Mouse (Mus musculus) kidney, adult 2 months (tissue): ENCODE measurements at regions not wholly inside any gene's neighbourhood (a gene's known extent, or its start where the extent isn't known, plus 50 kb on each side); places are given as distances from the start of the nearest gene placed in this dataset.

Experiments used
- DNase-seq: peaks from one replicate; pipeline ENCODE4 v3.0.0; 2021
- H3K27ac ChIP-seq: fragments of 200-500 bp; 2 replicates; pipeline ENCODE4 v1.5.1; 2012; ENCODE audit warnings: low read depth, low read length, control low read depth, inconsistent platforms; ENCODE audit not compliant: insufficient read depth
- H3K27me3 ChIP-seq: fragments of 200-500 bp; replicated peaks from 2 replicates; pipeline ENCODE4 v1.6.1; 2012; ENCODE audit warnings: mild to moderate bottlenecking, moderate library complexity, low read length, inconsistent platforms; ENCODE audit not compliant: control insufficient read depth, insufficient read depth
- H3K36me3 ChIP-seq: fragments of 200-500 bp; 2 replicates; pipeline ENCODE4 v1.6.1; 2012; ENCODE audit warnings: mild to moderate bottlenecking, moderate library complexity, low read length, inconsistent platforms; ENCODE audit not compliant: control insufficient read depth, insufficient read depth
- H3K4me1 ChIP-seq: fragments of 200-500 bp; 2 replicates; pipeline ENCODE4 v1.6.1; 2011; ENCODE audit warnings: low read length; ENCODE audit not compliant: control insufficient read depth, insufficient read depth
- H3K4me3 ChIP-seq: fragments of 200-500 bp; 2 replicates; pipeline ENCODE4 v1.5.1; 2011; ENCODE audit warnings: mild to moderate bottlenecking, low read depth, low read length, control low read depth; ENCODE audit not compliant: insufficient read depth
- CTCF ChIP-seq: fragments of 200-500 bp; conservative IDR thresholded peaks from 2 replicates; pipeline ENCODE4 v1.5.1; 2011; ENCODE audit warnings: low read depth, mild to moderate bottlenecking, control low read depth, low read length, moderate library complexity, mixed read lengths; ENCODE audit not compliant: insufficient read depth, insufficient read length
- POLR2A ChIP-seq: fragments of 200-500 bp; IDR thresholded peaks from one replicate; pipeline ENCODE4 v1.6.1; 2011; ENCODE audit warnings: low read depth, low read length, control low read depth
- WGBS: fragments of 180-500 bp; shearing (Covaris S2); methylation state at CpG from one replicate; pipeline ENCODE4 v1.1.7; 2018; 5-methylcytosine and 5-hydroxymethylcytosine counted together

DNA sequence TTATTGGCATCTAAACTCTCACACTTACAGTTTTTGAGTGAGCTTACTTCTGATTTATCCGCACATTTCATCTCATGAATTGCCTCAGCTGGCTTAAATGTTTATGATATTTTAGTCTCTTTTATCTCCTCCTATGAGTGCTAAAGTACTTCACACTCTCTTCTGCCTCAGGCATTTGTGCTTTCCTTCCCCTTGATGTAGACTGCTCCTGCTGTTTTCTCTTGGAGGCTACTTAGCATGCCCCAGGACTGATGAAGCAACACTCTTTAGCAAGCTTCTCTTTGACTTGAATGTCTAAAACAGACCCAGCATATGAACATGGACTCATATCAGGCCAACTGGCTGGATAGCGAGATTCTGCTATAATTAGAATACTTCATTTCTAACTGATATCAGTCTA lies 882.8 kb downstream of the Tecrl start:
- 84% methylated on average over 2 of the region's 2 CpGs for WGBS
- H3K27me3 ChIP-seq: no peaks in the 10 kb centered on the region
- TF ChIP-seq POLR2A (no peak), CTCF (no peak)
- no peaks in the 10 kb centered on the region for H3K4me1 ChIP-seq
- H3K27ac ChIP-seq: no peak overlapping the region
- H3K4me3 ChIP-seq: no peak overlapping the region
- H3K36me3 ChIP-seq: no peaks in the 10 kb centered on the region
- DNase-seq: no peak

DNA sequence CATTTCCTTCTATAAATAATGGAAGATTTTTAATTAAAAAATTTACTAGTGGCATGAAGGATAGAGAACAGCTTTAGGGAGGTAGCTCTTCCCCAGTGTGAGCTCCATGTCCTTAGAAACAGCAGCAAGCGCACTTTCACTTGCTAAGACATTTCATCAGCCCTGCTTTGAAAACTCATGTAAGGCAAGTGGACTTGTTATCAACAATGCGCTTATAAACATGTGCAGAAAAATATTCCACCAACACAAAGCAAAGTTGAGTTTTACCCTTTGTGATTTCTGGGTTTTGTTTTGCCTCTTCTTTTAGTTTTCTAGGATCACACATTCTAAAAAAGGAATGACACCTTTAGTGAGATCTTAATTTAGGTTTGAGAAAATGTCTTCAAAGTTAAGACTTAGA lies 890.7 kb downstream of the Tecrl start:
- TF ChIP-seq CTCF (no peak), POLR2A (no peak)
- 88% methylated on average over 2 of the region's 2 CpGs for WGBS
- Histone ChIP-seq H3K27me3 (no peaks in the 10 kb centered on the region), H3K4me1 (no peaks in the 10 kb centered on the region), H3K36me3 (no peaks in the 10 kb centered on the region), H3K4me3 (no peak overlapping the region), H3K27ac (no peak overlapping the region)
- no peak for DNase-seq

DNA sequence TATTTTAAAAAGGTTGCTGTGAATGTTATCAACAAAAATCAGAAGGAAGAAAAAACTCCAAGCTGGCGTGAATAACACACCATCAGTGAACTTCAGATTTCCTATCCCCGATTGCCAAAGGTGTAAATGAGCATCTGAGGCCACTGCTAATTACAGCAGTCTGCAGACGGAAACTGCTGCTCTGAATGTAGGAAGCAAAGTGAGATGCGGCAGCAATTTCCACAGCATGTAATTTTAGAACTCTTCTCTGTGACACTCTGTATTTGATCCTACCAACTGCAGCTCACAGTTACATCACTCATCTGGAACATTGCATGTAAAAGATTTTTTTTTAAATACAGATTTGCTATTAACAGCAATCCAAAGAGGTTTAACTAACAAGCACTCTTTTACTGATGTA lies 913.7 kb downstream of the Tecrl start:
- H3K4me3 ChIP-seq: no peak overlapping the region
- no peak overlapping the region for H3K27ac ChIP-seq
- WGBS: 40% methylated on average over 4 of the region's 4 CpGs
- DNase-seq: no peak
- no peak for TF ChIP-seq CTCF
- no peaks in the 10 kb centered on the region for H3K27me3 ChIP-seq
- H3K4me1 ChIP-seq: no peaks in the 10 kb centered on the region
- H3K36me3 ChIP-seq: no peaks in the 10 kb centered on the region

DNA sequence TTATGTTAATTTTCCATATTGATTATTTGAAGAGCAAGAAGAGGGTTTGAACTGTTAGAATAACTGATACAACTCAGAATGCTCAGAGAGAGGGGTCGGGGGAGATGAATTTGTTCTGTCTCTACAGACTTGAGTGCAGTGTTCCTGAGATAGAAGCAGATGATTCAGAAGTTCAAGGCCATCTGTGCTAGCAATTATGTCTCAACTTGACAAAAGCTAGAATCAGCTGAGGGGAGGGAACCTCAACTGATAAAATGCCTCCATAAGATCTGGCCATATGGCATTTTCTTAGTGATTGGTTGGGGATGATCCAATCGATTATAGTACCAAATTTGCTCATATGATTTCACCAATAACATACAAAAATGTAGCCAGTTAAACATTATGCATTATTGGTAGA lies 914.9 kb downstream of the Tecrl start:
- no peaks in the 10 kb centered on the region for H3K27me3 ChIP-seq
- no peaks in the 10 kb centered on the region for H3K36me3 ChIP-seq
- 65% methylated on average over 2 of the region's 2 CpGs for WGBS
- no peaks in the 10 kb centered on the region for H3K4me1 ChIP-seq
- TF ChIP-seq CTCF: no peak
- DNase-seq: no peak
- no peak overlapping the region for H3K4me3 ChIP-seq
- H3K27ac ChIP-seq: no peak overlapping the region

DNA sequence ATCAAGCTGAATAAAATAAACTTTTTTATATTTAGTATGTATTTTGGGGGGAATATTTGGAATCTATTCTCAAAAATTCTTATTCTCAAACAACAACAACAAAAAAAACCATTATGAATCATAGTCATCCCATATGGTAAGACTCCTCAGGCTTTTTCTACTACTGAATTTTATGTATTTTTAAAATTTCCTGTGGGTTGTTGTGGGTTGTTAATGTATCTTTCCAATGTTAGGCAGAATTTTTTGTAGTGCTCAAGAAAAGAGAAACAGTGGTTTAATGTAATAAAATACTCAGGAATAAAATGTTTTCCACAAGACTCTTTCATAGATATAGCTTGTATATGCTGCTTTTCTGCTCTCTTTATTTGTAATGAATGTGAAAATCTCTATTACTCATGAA lies 934.6 kb downstream of the Tecrl start:
- TF ChIP-seq POLR2A (no peak), CTCF (no peak)
- H3K27me3 ChIP-seq: no peaks in the 10 kb centered on the region
- no peaks in the 10 kb centered on the region for H3K36me3 ChIP-seq
- H3K4me1 ChIP-seq: no peaks in the 10 kb centered on the region
- no peak overlapping the region for H3K27ac ChIP-seq
- H3K4me3 ChIP-seq: no peak overlapping the region
- no peak for DNase-seq

DNA sequence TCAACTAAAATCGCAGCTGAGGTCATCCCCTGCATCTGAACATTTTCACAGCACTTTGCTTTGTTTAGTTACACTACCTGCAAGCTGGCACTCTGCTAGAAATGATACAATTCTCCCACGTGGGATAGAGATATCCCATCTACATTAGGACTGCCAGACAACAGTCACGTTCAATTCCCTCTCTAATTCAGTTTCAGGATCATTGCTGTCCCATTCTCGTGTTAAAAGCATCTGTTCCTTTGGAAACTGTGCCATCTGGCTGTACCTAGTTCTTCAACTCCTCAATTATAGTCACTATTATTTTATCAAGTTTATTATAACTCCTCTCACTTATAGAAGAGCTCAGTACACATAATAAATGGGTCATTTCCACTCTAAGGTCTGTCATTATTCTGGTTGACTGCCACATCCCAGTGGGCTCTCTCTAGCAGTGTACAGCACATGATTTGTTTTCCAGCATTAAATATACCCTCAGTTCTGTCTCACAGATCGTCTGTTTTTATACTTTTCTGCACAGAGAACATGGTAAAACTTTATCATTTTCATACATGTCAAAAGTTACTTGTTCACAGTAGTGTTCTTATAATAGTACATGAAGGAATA lies 958.3 kb downstream of the Tecrl start:
- Histone ChIP-seq H3K4me3 (no peak overlapping the region), H3K27ac (no peak overlapping the region), H3K4me1 (no peaks in the 10 kb centered on the region), H3K36me3 (no peaks in the 10 kb centered on the region), H3K27me3 (no peaks in the 10 kb centered on the region)
- no peak for TF ChIP-seq CTCF
- DNase-seq: no peak
- 59% methylated on average over 5 of the region's 5 CpGs for WGBS

DNA sequence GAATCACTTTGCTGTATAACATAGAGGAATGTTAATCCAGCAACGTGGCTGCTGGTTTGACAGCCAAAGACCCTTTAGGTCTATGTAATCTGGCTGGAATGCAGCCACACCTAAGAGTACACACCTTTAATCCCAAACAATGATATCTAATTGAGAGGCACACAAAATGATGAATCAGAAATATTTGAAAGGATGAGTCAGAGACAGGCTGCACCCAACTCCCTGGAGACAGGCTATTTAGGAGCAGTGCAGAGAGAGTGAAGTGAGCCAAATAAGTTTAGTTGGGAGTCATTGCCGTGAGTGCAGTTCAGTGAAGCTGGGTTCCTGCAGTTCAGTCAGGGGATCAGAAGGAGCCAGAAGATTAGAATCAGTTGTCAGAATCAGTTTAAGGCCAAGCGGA lies 993.4 kb downstream of the Tecrl start:
- WGBS: 61% methylated on average over 3 of the region's 3 CpGs
- TF ChIP-seq POLR2A (no peak), CTCF (no peak)
- Histone ChIP-seq H3K36me3 (no peaks in the 10 kb centered on the region), H3K4me1 (no peaks in the 10 kb centered on the region), H3K4me3 (no peak overlapping the region), H3K27me3 (no peaks in the 10 kb centered on the region), H3K27ac (no peak overlapping the region)
- DNase-seq: no peak

DNA sequence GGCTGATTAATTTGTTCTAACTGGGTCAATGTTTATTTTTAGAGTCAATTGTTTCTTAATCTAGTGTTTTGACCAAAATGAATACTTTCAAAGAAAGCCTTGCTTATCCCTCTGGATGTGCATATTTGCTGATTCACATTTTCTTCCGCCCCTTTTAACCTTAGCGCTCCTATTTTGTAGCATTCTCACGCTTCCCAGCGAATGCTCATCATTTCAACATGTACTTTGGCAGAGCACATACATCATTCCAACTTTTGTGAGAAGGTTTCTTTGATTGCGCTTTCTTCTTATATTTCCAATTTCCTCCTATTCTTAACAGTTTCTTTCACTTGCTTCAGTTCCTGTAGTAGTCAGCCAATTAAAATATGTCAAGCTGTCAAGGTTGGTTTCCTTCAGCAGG lies 998.7 kb downstream of the Tecrl start:
- no peaks in the 10 kb centered on the region for H3K27me3 ChIP-seq
- no peak overlapping the region for H3K4me3 ChIP-seq
- no peaks in the 10 kb centered on the region for H3K36me3 ChIP-seq
- no peak for DNase-seq
- no peak overlapping the region for H3K27ac ChIP-seq
- TF ChIP-seq CTCF (no peak), POLR2A (no peak)
- H3K4me1 ChIP-seq: no peaks in the 10 kb centered on the region
- 71% methylated on average over 5 of the region's 5 CpGs for WGBS
